Mouse (Mus musculus): ENCODE results near the gene Spn.
"Not testable (repeated sequence)": the region's sequence is repeated elsewhere in the genome, so short reads cannot be mapped to it uniquely, and the experiment has no call there.

Gene Spn

GRCm38 (mm10) chr7:127105551-127105950, 32.1 kb downstream of the Spn start:
- no peak for DNase-seq (ENCODE audit: low read depth)

GRCm38 (mm10) chr7:127104560-127105332, 32.9 kb downstream of the Spn start:
- peak; percentile 94 for DNase-seq (ENCODE audit: low read depth)

GRCm38 (mm10) chr7:127103960-127104359, 33.7 kb downstream of the Spn start:
- peak; percentile 73 for DNase-seq (ENCODE audit: low read depth)

- no peak for DNase-seq (ENCODE audit: low read depth)
Measured at GRCm38 (mm10) chr7:127102148-127102547, 35.5 kb downstream of the Spn start.

- peak; percentile 43 for DNase-seq (ENCODE audit: low read depth)
Measured at GRCm38 (mm10) chr7:127101451-127102016, 36.1 kb downstream of the Spn start.

- peak; percentile 50 for DNase-seq (ENCODE audit: low read depth)
Measured at GRCm38 (mm10) chr7:127099528-127099927, 38.1 kb downstream of the Spn start.

GRCm38 (mm10) chr7:127098950-127099349, 38.7 kb downstream of the Spn start:
- DNase-seq (ENCODE audit: low read depth) = no peak

GRCm38 (mm10) chr7:127098521-127098920, 39.1 kb downstream of the Spn start:
- DNase-seq (ENCODE audit: low read depth) = no peak

GRCm38 (mm10) chr7:127096456-127096855, 41.2 kb downstream of the Spn start:
- DNase-seq (ENCODE audit: low read depth) = no peak

- DNase-seq (ENCODE audit: low read depth) = peak; percentile 60
Measured at GRCm38 (mm10) chr7:127093914-127094313, 43.7 kb downstream of the Spn start.

- DNase-seq (ENCODE audit: low read depth) = peak; percentile 99
Measured at GRCm38 (mm10) chr7:127091114-127091896, 46.3 kb downstream of the Spn start, which contains the start of gene AI467606. TSS of gene AI467606 (plus strand) at chr7:127091359.

- DNase-seq (ENCODE audit: low read depth) = peak; percentile 78
Measured at GRCm38 (mm10) chr7:127090154-127091113, 47.2 kb downstream of the Spn start.

GRCm38 (mm10) chr7:127088901-127089845, 48.5 kb downstream of the Spn start:
- peak; percentile 86 for DNase-seq (ENCODE audit: low read depth)

GRCm38 (mm10) chr7:127088083-127088482, 49.5 kb downstream of the Spn start:
- peak; percentile 45 for DNase-seq (ENCODE audit: low read depth)

- not testable (repeated sequence) for DNase-seq (ENCODE audit: low read depth)
Measured at GRCm38 (mm10) chr7:127087278-127088010, 50.2 kb downstream of the Spn start, which contains the start of gene Zg16. TSS of gene Zg16 (minus strand) at chr7:127087328.

- DNase-seq (ENCODE audit: low read depth) = not testable (repeated sequence)
Measured at GRCm38 (mm10) chr7:127085751-127086150, 51.9 kb downstream of the Spn start.

GRCm38 (mm10) chr7:127084794-127085193, 52.8 kb downstream of the Spn start:
- peak; percentile 61 for DNase-seq (ENCODE audit: low read depth)

- DNase-seq (ENCODE audit: low read depth) = peak; percentile 85
Measured at GRCm38 (mm10) chr7:127083689-127084088, 53.9 kb downstream of the Spn start.

GRCm38 (mm10) chr7:127082995-127083394, 54.6 kb downstream of the Spn start:
- DNase-seq (ENCODE audit: low read depth) = peak; percentile 70

GRCm38 (mm10) chr7:127082271-127082670, 55.4 kb downstream of the Spn start:
- no peak for DNase-seq (ENCODE audit: low read depth)
